Mouse (Mus musculus): ENCODE data around the gene Grin1. TPM values are rescaled to one million over a fixed set of nuclear protein-coding genes. Genes with fewer than 3 reads are reported as not detected.
A peak's percentile ranks its signal among the peaks of the same experiment; 100 is the strongest.

Grin1 gene
- polyA plus RNA-seq, 1 experiment from 2014 or later = 0.96 TPM

DNA sequence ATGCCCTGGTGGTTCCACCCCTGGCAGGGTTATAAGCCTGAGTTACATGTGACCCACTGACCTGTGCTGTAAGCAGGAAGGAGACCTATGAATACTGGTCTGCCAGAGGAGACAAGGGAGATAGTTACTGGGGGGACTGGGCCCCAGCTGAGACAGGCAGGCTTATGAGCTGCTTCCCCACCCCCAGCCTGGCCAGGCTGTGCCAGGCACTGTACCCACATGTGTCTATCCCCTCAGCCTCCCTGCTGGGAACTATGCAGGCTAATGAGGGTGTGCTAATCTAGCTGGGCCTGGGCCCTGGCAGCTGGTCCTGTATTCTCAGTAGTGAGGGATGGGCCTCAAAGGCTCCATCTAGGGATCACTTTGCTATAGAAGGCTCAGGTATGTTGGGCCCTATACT, 51.7 kb downstream of the Grin1 start:
- Histone ChIP-seq H3K4me2 (no peak overlapping the region), H3K27ac (ENCODE audit: low read depth, low read length) (no peak overlapping the region), H3K9ac (ENCODE audit: low read depth, low read length) (no peak overlapping the region), H3K27me3 (ENCODE audit: control insufficient read depth, insufficient read depth, low read length) (peaks cover 16% of the 10 kb centered on the region), H3K4me1 (ENCODE audit: control insufficient read depth, insufficient read depth, low read length) (peaks cover 36% of the 10 kb centered on the region), H3K4me3 (ENCODE audit: low read depth, low read length) (no peak overlapping the region), H3K9me3 (replicated peaks; ENCODE audit: control insufficient read depth, low read length) (no peaks in the 10 kb centered on the region), H3K36me3 (ENCODE audit: control insufficient read depth, insufficient read depth, low read length) (peaks cover 8% of the 10 kb centered on the region; the same call in 1 of the 2 replicates)
- no peak for ATAC-seq (replicated peaks; ENCODE audit: insufficient number of reproducible peaks, low FRiP score, low TSS enrichment)

GRCm38 (mm10) chr2:25266720-25267119, 52.3 kb downstream of the Grin1 start:
- peaks cover 8% of the 10 kb centered on the region; the same call in 1 of the 2 replicates for H3K36me3 ChIP-seq (ENCODE audit: control insufficient read depth, insufficient read depth, low read length)

DNA sequence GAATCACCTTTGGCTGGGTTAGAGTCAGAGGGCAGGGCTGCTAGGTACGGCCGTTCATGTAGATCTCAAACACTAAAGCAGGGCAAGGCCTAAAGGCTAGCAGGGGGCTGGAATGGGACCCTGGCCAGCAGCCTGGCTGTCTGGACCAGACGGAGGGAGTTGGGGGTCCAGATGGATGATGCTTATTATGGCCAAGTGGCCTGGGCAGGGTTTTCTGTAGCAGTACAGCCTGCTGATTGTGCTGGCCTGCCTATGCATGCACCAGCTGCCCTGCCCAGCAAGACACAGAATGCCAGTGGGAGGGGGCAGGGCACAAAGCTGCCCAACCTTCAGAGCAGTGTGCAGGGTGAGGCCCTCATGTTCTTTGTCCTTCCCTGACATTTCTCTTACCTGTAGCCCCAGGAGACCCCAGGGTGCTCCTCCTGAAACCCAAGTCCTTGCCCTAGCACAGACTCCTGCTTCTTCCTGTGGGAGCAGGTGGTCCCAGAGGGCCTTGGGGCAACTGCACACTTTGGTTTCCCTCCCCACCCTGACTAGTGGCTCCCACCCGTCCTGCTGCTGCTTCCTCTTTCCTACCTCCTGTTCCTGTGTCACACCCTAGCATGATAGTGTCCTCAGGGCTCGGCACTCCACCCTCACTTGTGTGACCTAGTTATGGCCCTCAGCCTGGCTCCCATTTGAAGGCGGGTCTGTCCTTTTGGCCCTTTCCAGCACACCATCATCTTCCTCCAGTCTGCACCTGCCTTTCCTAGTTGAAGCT, 52.9 kb downstream of the Grin1 start:
- peak overlapping the region; percentile 56; the same call in 1 of the 2 replicates for H3K9ac ChIP-seq (ENCODE audit: low read depth, low read length)
- H3K27me3 ChIP-seq (ENCODE audit: control insufficient read depth, insufficient read depth, low read length) = peaks cover 16% of the 10 kb centered on the region
- H3K36me3 ChIP-seq (ENCODE audit: control insufficient read depth, insufficient read depth, low read length) = peaks cover 8% of the 10 kb centered on the region; the same call in 1 of the 2 replicates
- H3K4me3 ChIP-seq (ENCODE audit: low read depth, low read length) = no peak overlapping the region; the same call in 1 of the 2 replicates
- no peak overlapping the region for H3K27ac ChIP-seq (ENCODE audit: low read depth, low read length)
- peak overlapping the region; percentile 12 for H3K4me2 ChIP-seq
- no peaks in the 10 kb centered on the region for H3K9me3 ChIP-seq (replicated peaks; ENCODE audit: control insufficient read depth, low read length)
- no peak for ATAC-seq (replicated peaks; ENCODE audit: insufficient number of reproducible peaks, low FRiP score, low TSS enrichment)
- peaks cover 31% of the 10 kb centered on the region for H3K4me1 ChIP-seq (ENCODE audit: control insufficient read depth, insufficient read depth, low read length)
- WGBS (ENCODE audit: insufficient replicate concordance) = 66% methylated on average over 6 of the region's 6 CpGs

More at GRCm38 (mm10) chr2:25266720-25267119, 52.3 kb downstream of the Grin1 start:
- Histone ChIP-seq H3K27me3 (ENCODE audit: control insufficient read depth, insufficient read depth, low read length) (peaks cover 16% of the 10 kb centered on the region), H3K27ac (ENCODE audit: low read depth, low read length) (no peak overlapping the region), H3K4me1 (ENCODE audit: control insufficient read depth, insufficient read depth, low read length) (peaks cover 36% of the 10 kb centered on the region), H3K4me2 (no peak overlapping the region; the same call in 1 of the 2 replicates), H3K4me3 (ENCODE audit: low read depth, low read length) (no peak overlapping the region), H3K9me3 (replicated peaks; ENCODE audit: control insufficient read depth, low read length) (no peaks in the 10 kb centered on the region), H3K9ac (ENCODE audit: low read depth, low read length) (no peak overlapping the region)
- no peak for ATAC-seq (replicated peaks; ENCODE audit: insufficient number of reproducible peaks, low FRiP score, low TSS enrichment)
- 58% methylated on average over 2 of the region's 2 CpGs for WGBS (ENCODE audit: insufficient replicate concordance)

GRCm38 (mm10) chr2:25264851-25265250, 54.1 kb downstream of the Grin1 start:
- Histone ChIP-seq H3K27me3 (ENCODE audit: control insufficient read depth, insufficient read depth, low read length) (peaks cover 16% of the 10 kb centered on the region), H3K27ac (ENCODE audit: low read depth, low read length) (no peak overlapping the region), H3K4me2 (peak overlapping the region; percentile 19; the same call in 1 of the 2 replicates), H3K36me3 (ENCODE audit: control insufficient read depth, insufficient read depth, low read length) (peaks cover 8% of the 10 kb centered on the region; the same call in 1 of the 2 replicates), H3K9ac (ENCODE audit: low read depth, low read length) (no peak overlapping the region), H3K9me3 (replicated peaks; ENCODE audit: control insufficient read depth, low read length) (no peaks in the 10 kb centered on the region), H3K4me1 (ENCODE audit: control insufficient read depth, insufficient read depth, low read length) (peaks cover 29% of the 10 kb centered on the region), H3K4me3 (ENCODE audit: low read depth, low read length) (no peak overlapping the region)
- ATAC-seq (replicated peaks; ENCODE audit: insufficient number of reproducible peaks, low FRiP score, low TSS enrichment) = no peak
- WGBS (ENCODE audit: insufficient replicate concordance) = 69% methylated on average over 3 of the region's 3 CpGs

DNA sequence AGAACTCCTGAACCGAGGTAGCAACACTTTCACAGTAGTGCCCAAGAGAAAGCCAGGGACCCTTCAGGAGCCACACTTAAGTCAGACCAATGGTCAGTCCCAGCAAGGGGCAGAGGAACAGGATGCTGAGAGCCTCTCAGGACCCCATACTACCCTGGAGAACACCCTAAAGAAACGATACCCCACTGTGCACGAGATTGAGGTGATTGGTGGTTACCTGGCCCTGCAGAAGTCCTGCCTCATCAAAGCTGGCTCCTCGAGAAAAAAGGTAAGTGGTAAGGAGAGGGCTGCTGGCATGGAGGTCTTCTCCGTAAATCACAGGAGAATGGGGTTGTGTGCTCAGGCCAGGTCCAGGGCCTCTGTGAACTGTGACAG, 54.7 kb downstream of the Grin1 start:
- ATAC-seq (replicated peaks; ENCODE audit: insufficient number of reproducible peaks, low FRiP score, low TSS enrichment) = no peak
- Histone ChIP-seq H3K4me1 (ENCODE audit: control insufficient read depth, insufficient read depth, low read length) (peaks cover 29% of the 10 kb centered on the region), H3K27me3 (ENCODE audit: control insufficient read depth, insufficient read depth, low read length) (peaks cover 16% of the 10 kb centered on the region), H3K9ac (ENCODE audit: low read depth, low read length) (no peak overlapping the region), H3K4me2 (peak overlapping the region; percentile 100; the same call in 1 of the 2 replicates), H3K36me3 (ENCODE audit: control insufficient read depth, insufficient read depth, low read length) (0 out of 2 replicates have a peak, but pooled peaks cover 7% of the 10 kb centered on the region), H3K4me3 (ENCODE audit: low read depth, low read length) (no peak overlapping the region), H3K9me3 (replicated peaks; ENCODE audit: control insufficient read depth, low read length) (no peaks in the 10 kb centered on the region), H3K27ac (ENCODE audit: low read depth, low read length) (no peak overlapping the region)
- WGBS (ENCODE audit: insufficient replicate concordance) = 71% methylated on average over 5 of the region's 5 CpGs

DNA sequence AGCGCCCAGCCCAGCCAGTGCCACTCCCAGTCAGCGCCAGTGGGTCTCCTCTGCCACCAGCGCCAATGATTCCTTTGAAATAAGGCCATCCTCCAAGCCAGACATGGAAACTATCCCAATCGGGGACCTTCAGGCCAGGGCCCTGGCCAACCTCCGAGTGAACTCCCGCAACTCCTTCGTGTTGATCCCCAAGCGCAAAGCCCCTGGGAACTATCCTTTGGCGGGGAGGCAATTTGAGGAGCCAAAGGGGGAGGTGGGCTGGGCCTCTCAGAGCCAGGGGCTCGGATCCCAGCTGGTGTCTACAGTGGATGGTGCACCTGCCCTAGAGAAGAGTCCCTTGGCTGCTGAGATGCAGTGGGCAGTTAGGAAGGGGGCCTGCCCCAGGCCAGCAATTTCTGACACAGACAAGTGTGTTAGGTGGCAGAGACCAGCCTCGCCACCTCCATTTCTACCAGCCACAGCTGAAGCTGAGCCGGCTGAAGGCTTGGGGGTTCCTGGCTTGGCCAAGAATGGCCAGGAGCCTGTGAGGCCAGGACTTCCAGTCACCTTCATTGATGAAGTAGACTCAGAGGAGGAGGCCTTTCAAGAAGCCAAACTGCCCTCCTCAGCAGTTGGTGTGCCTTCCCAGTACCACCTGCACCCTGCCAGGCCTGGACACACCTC, 55.2 kb downstream of the Grin1 start:
- peaks cover 29% of the 10 kb centered on the region for H3K4me1 ChIP-seq (ENCODE audit: control insufficient read depth, insufficient read depth, low read length)
- WGBS (ENCODE audit: insufficient replicate concordance) = 19% methylated on average over 12 of the region's 12 CpGs
- no peaks in the 10 kb centered on the region for H3K9me3 ChIP-seq (replicated peaks; ENCODE audit: control insufficient read depth, low read length)
- H3K4me3 ChIP-seq (ENCODE audit: low read depth, low read length) = peak overlapping the region; percentile 83
- peaks cover 16% of the 10 kb centered on the region for H3K27me3 ChIP-seq (ENCODE audit: control insufficient read depth, insufficient read depth, low read length)
- H3K27ac ChIP-seq (ENCODE audit: low read depth, low read length) = no peak overlapping the region
- no peak for ATAC-seq (replicated peaks; ENCODE audit: insufficient number of reproducible peaks, low FRiP score, low TSS enrichment)
- 0 out of 2 replicates have a peak, but pooled peaks cover 2% of the 10 kb centered on the region for H3K36me3 ChIP-seq (ENCODE audit: control insufficient read depth, insufficient read depth, low read length)
- H3K4me2 ChIP-seq = peak overlapping the region; percentile 100
- H3K9ac ChIP-seq (ENCODE audit: low read depth, low read length) = peak overlapping the region; percentile 78; the same call in 1 of the 2 replicates

DNA sequence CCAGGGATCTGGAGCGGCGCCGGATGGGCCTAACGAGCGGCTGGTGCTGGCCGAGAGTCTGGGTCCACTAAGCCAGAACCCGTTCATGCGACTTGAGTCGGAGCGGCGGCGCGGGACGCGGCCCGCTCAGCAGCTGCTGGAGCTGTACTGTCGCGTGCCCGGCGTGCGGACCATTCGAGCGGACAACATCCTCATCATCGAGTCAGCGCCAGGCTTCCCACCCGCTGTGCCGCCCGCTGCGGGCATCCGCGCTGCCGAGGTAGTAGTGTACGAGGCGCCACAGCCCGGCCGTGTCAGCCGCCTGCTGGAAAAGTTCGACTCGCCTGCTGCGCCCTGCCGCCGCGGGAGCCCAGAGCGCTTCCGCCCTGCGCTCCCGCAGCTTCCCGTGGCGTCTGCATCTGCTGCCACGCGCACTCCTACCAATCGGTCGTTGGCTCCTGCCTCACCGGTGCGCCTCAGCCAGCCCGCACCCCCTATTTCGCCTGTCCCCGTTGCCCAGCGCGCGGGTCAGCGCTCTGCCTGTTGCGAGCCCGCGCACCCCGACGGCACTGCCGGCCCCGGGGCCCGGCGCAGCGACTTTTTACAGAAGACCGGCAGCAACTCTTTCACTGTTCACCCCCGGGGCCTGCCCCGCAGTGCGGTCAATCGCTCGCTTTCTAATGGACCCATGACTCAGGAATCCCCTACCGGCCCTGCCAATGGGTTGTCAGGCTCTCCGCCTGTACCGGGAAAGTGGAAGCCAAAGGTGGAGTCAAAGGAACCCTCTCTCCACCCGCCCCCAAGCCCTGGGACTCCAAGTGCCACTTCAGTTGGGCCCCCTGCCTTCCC, 56.0 kb downstream of the Grin1 start:
- no peaks in the 10 kb centered on the region for H3K9me3 ChIP-seq (replicated peaks; ENCODE audit: control insufficient read depth, low read length)
- H3K36me3 ChIP-seq (ENCODE audit: control insufficient read depth, insufficient read depth, low read length) = no peaks in the 10 kb centered on the region
- WGBS (ENCODE audit: insufficient replicate concordance) = under 1% methylated on average over 82 of the region's 82 CpGs
- peak; percentile 3; the same call in 1 of the 2 replicates for ATAC-seq (replicated peaks; ENCODE audit: insufficient number of reproducible peaks, low FRiP score, low TSS enrichment)
- H3K4me3 ChIP-seq (ENCODE audit: low read depth, low read length) = peak overlapping the region; percentile 83
- no peak overlapping the region for H3K27ac ChIP-seq (ENCODE audit: low read depth, low read length)
- H3K27me3 ChIP-seq (ENCODE audit: control insufficient read depth, insufficient read depth, low read length) = peaks cover 16% of the 10 kb centered on the region
- peaks cover 29% of the 10 kb centered on the region for H3K4me1 ChIP-seq (ENCODE audit: control insufficient read depth, insufficient read depth, low read length)
- peak overlapping the region; percentile 78 for H3K9ac ChIP-seq (ENCODE audit: low read depth, low read length)
- H3K4me2 ChIP-seq = peak overlapping the region; percentile 100

- Histone ChIP-seq H3K9ac (ENCODE audit: low read depth, low read length) (peak within 1 kb of the TSS; percentile 78), H3K36me3 (ENCODE audit: control insufficient read depth, insufficient read depth, low read length) (no peaks in the 10 kb centered on the region), H3K4me2 (peak within 1 kb of the TSS; percentile 100), H3K9me3 (replicated peaks; ENCODE audit: control insufficient read depth, low read length) (no peaks in the 10 kb centered on the region), H3K4me3 (ENCODE audit: low read depth, low read length) (peak within 1 kb of the TSS; percentile 83), H3K27ac (ENCODE audit: low read depth, low read length) (no peak within 1 kb of the TSS), H3K27me3 (ENCODE audit: control insufficient read depth, insufficient read depth, low read length) (peaks cover 16% of the 10 kb centered on the region), H3K4me1 (ENCODE audit: control insufficient read depth, insufficient read depth, low read length) (peaks cover 29% of the 10 kb centered on the region)
- peak; percentile 97 for ATAC-seq (replicated peaks; ENCODE audit: insufficient number of reproducible peaks, low FRiP score, low TSS enrichment)
- under 1% methylated on average over 39 of the region's 39 CpGs for WGBS (ENCODE audit: insufficient replicate concordance)
These were observed 56.7 kb downstream of the Grin1 start, which contains the start of gene Tprn for GRCm38 (mm10) chr2:25262291-25262767. Tprn (plus strand) TSS chr2:25262618.
